ENCODE assay signal across 8 mouse cellular contexts in genomic region chr5:104128281-104129031, GRCm38 (mm10). TPM values are rescaled to one million over a fixed set of nuclear protein-coding genes. Genes with fewer than 3 reads are reported as not detected.
DNase-seq lines count a peak whose midpoint lies in the region; ATAC-seq and TF ChIP-seq lines count a peak whose summit lies in the region.
"Had no signal": no experiment of that assay in that cellular context is flagged by ENCODE, and none has a peak within 500 bp of the region (broad histone marks: within the 10 kb centered on the region; RNA-seq: fewer than 3 reads in every experiment).

No protein-coding gene starts in this region.

- H3K9me3 ChIP-seq in lung, embryonic 14.5 days (ENCODE audit: low read depth, low read length) = no peaks in the 10 kb centered on the region
- no peaks in the 10 kb centered on the region for H3K9me3 ChIP-seq in stomach, embryonic 16.5 days (replicated peaks; ENCODE audit: control insufficient read depth, low read length)

- H3K4me1 ChIP-seq in lung, embryonic 14.5 days (ENCODE audit: insufficient read depth) = peaks cover 7% of the 10 kb centered on the region; the same call in 1 of the 2 replicates
- H3K4me1 ChIP-seq in stomach, embryonic 16.5 days (ENCODE audit: control insufficient read depth, insufficient read depth, low read length) = peaks cover 8% of the 10 kb centered on the region

- H3K4me3 ChIP-seq in lung, embryonic 14.5 days (ENCODE audit: low read depth, low read length) = no peak overlapping the region
- H3K4me3 ChIP-seq in stomach, embryonic 16.5 days (replicated peaks; ENCODE audit: low read length) = no peak overlapping the region

- ATAC-seq in lung, embryonic 14.5 days (ENCODE audit: insufficient read depth) = peak; percentile 28; the same call in 1 of the 2 replicates
- ATAC-seq in stomach, embryonic 16.5 days (ENCODE audit: insufficient read depth, low FRiP score) = no peak

- H3K27me3 ChIP-seq in lung, embryonic 14.5 days (ENCODE audit: insufficient read depth, low read length) = no peaks in the 10 kb centered on the region
- H3K27me3 ChIP-seq in stomach, embryonic 16.5 days (ENCODE audit: control insufficient read depth, insufficient read depth, low read length) = no peaks in the 10 kb centered on the region

- H3K27ac ChIP-seq in lung, embryonic 14.5 days (ENCODE audit: low read depth) = peak overlapping the region; percentile 66
- peak overlapping the region; percentile 42 for H3K27ac ChIP-seq in stomach, embryonic 16.5 days (ENCODE audit: low read length)

- WGBS in lung, embryonic 14.5 days = 37% methylated on average over 12 of the region's 12 CpGs
- WGBS in stomach, embryonic 16.5 days = 42% methylated on average over 12 of the region's 12 CpGs

- no peaks in the 10 kb centered on the region for H3K36me3 ChIP-seq in lung, embryonic 14.5 days (ENCODE audit: insufficient read depth)
- no peaks in the 10 kb centered on the region for H3K36me3 ChIP-seq in stomach, embryonic 16.5 days (ENCODE audit: control insufficient read depth, insufficient read depth, low read length)

- no peak for DNase-seq in lung, embryonic 14.5 days
- DNase-seq in lung, postnatal 25 days (ENCODE audit: low spot score) = no peak
- DNase-seq in fibroblast of lung, adult 2 months (ENCODE audit: low read depth) = peak; percentile 57
- DNase-seq in heart, postnatal 4 days = peak; percentile 50
- DNase-seq in testis, postnatal 10 days (ENCODE audit: low spot score) = no peak
- DNase-seq in cerebellum, postnatal 25 days = no peak
- DNase-seq: layer of hippocampus, postnatal 36 days had no signal

- no peak for TF ChIP-seq CTCF in lung, embryonic 14.5 days (IDR thresholded peaks at IDR 0.05; ENCODE audit: low read depth)

- H3K4me2 ChIP-seq in lung, embryonic 14.5 days = no peak overlapping the region
- H3K4me2 ChIP-seq in stomach, embryonic 16.5 days (ENCODE audit: low read depth, low read length) = no peak overlapping the region

- H3K9ac ChIP-seq in lung, embryonic 14.5 days = no peak overlapping the region
- H3K9ac ChIP-seq in stomach, embryonic 16.5 days (ENCODE audit: low read length) = no peak overlapping the region

RNA-seq across cellular contexts. Expression of gene Sparcl1, which starts 14.9 kb away (rescaled TPM):
- polyA plus RNA-seq in lung, embryonic 14.5 days (2014; fragmentation: Nextera tagmentation; extraction: Ambion mirVana) = 296 and 307 TPM in 2 replicates
- total RNA-seq in heart, postnatal 4 days (2021) = 100 to 1,000 TPM; 242 to 250 TPM
- 380 and 388 TPM in 2 replicates for polyA plus RNA-seq in stomach, embryonic 16.5 days (2015; fragmentation: Nextera tagmentation; extraction: Ambion mirVana)

RNA-seq across cellular contexts. Expression of gene Dspp, which starts 42.1 kb away (rescaled TPM):
- polyA plus RNA-seq in lung, embryonic 14.5 days (2014; fragmentation: Nextera tagmentation; extraction: Ambion mirVana) = not detected in 2 replicates
- total RNA-seq in heart, postnatal 4 days (2021) = not detected
- polyA plus RNA-seq in stomach, embryonic 16.5 days (2015; fragmentation: Nextera tagmentation; extraction: Ambion mirVana) = not detected in 2 replicates

RNA-seq across cellular contexts. Expression of gene Gm17660, which starts 51.0 kb away (rescaled TPM):
- polyA plus RNA-seq in lung, embryonic 14.5 days (2014; fragmentation: Nextera tagmentation; extraction: Ambion mirVana) = not detected in 2 replicates
- total RNA-seq in heart, postnatal 4 days (2021) = not detected
- 0.57 TPM in 1 of 2 replicates, not detected in the other for polyA plus RNA-seq in stomach, embryonic 16.5 days (2015; fragmentation: Nextera tagmentation; extraction: Ambion mirVana)
- total RNA-seq: layer of hippocampus, postnatal 36 days had no signal

Comparison
In these comparisons a context has a peak if more than half of its experiments do, and no peak if none do; other contexts are left out.
1. DNase-seq: peak in fibroblast of lung, adult 2 months (single experiment) and heart, postnatal 4 days (single experiment); none in lung, embryonic 14.5 days (single experiment), lung, postnatal 25 days (single experiment), testis, postnatal 10 days (single experiment) and cerebellum, postnatal 25 days (0 of 2).